Mouse (Mus musculus) stomach, postnatal 0 days (tissue): ENCODE results near the gene Aga. TPM values are rescaled to one million over a fixed set of nuclear protein-coding genes. Genes with fewer than 3 reads are reported as not detected.

Source experiments
- ATAC-seq: fragments of 200-750 bp; cut with Nextera tagmentation; 2 replicates; pipeline ENCODE4 v1.8.0; 2017; ENCODE audit not compliant: low FRiP score, low TSS enrichment
- DNase-seq: peaks from one replicate; pipeline ENCODE4 v3.0.0-alpha.2; 2016; ENCODE audit warnings: low spot score
- H3K27ac ChIP-seq: fragments of 300-500 bp; sonication (generic); replicated peaks from 2 replicates; pipeline ENCODE4 v1.5.1; 2014; ENCODE audit warnings: mild to moderate bottlenecking, control low read depth
- H3K27me3 ChIP-seq: fragments of 300-500 bp; sonication (generic); 2 replicates; pipeline ENCODE4 v1.6.1; 2014; ENCODE audit warnings: low read length; ENCODE audit not compliant: control insufficient read depth, insufficient read depth
- H3K36me3 ChIP-seq: fragments of 300-500 bp; sonication (generic); 2 replicates; pipeline ENCODE4 v1.6.1; 2014; ENCODE audit warnings: low read length, mixed read lengths; ENCODE audit not compliant: control insufficient read depth, insufficient read depth
- H3K4me1 ChIP-seq: fragments of 300-500 bp; sonication (generic); replicated peaks from 2 replicates; pipeline ENCODE4 v1.6.1; 2014; ENCODE audit warnings: antibody characterized with exemption; ENCODE audit not compliant: control insufficient read depth, insufficient read depth
- H3K4me2 ChIP-seq: fragments of 300-500 bp; sonication (generic); replicated peaks from 2 replicates; pipeline ENCODE4 v1.6.1; 2014; ENCODE audit warnings: low read depth, mild to moderate bottlenecking, control low read depth, moderate library complexity
- H3K4me3 ChIP-seq: fragments of 300-500 bp; sonication (generic); 2 replicates; pipeline ENCODE4 v1.5.1; 2014; ENCODE audit warnings: low read depth, low read length, control low read depth
- H3K9ac ChIP-seq: fragments of 300-500 bp; sonication (generic); 2 replicates; pipeline ENCODE4 v1.6.1; 2014; ENCODE audit warnings: mild to moderate bottlenecking, low read length, control low read depth, mixed read lengths
- H3K9me3 ChIP-seq: fragments of 300-500 bp; sonication (generic); 2 replicates; pipeline ENCODE4 v1.6.1; 2016; ENCODE audit warnings: low read length; ENCODE audit not compliant: control insufficient read depth
- CTCF ChIP-seq: IDR thresholded peaks from 2 replicates; pipeline ENCODE4 v1.5.1; 2016; ENCODE audit warnings: antibody characterized with exemption, low read depth, mild to moderate bottlenecking, moderate library complexity
- EP300 ChIP-seq: optimal IDR thresholded peaks from 2 replicates; pipeline ENCODE3; 2016; ENCODE audit warnings: antibody characterized with exemption
- WGBS: fragments of 180-500 bp; shearing (Covaris S2); extraction: QIAGEN DNeasy Blood & Tissue Kit; methylation state at CpG from one replicate; pipeline ENCODE4 v1.1.7; 2014; 5-methylcytosine and 5-hydroxymethylcytosine counted together
- polyA plus RNA-seq: library from polyadenylated mRNA; unstranded; fragments of >200 nt; fragmentation: Nextera tagmentation; extraction: Ambion mirVana; gene quantifications from 2 replicates; pipeline ENCODE4 v1.2.1, GENCODE M21; 2015

Gene Aga
- polyA plus RNA-seq, 1 experiment from 2014 or later, result 34.2 TPM

GRCm38 (mm10) chr8:53562441-53563040 lies 51.0 kb downstream of the Aga start:
- no peak for ATAC-seq
- no peak overlapping the region for H3K4me3 ChIP-seq

GRCm38 (mm10) chr8:53566223-53566622 lies 54.7 kb downstream of the Aga start:
- DNase-seq, result no peak
- ATAC-seq, result no peak
- Histone ChIP-seq H3K9me3 (no peaks in the 10 kb centered on the region), H3K4me1 (no peaks in the 10 kb centered on the region), H3K27ac (no peak overlapping the region), H3K27me3 (no peaks in the 10 kb centered on the region), H3K4me3 (no peak overlapping the region), H3K4me2 (no peak overlapping the region), H3K36me3 (no peaks in the 10 kb centered on the region), H3K9ac (no peak overlapping the region)
- TF ChIP-seq CTCF (no peak), EP300 (no peak)
- 79% methylated on average over 6 of the region's 6 CpGs for WGBS

More at GRCm38 (mm10) chr8:53562441-53563040, 51.0 kb downstream of the Aga start:
- Histone ChIP-seq H3K9ac (no peak overlapping the region), H3K27ac (no peak overlapping the region), H3K4me2 (no peak overlapping the region), H3K27me3 (no peaks in the 10 kb centered on the region), H3K9me3 (no peaks in the 10 kb centered on the region), H3K36me3 (no peaks in the 10 kb centered on the region), H3K4me1 (no peaks in the 10 kb centered on the region)
- 87% methylated on average over 10 of the region's 10 CpGs for WGBS
- DNase-seq, result no peak
- TF ChIP-seq CTCF, result no peak
- no peak for TF ChIP-seq EP300

Other genes with a start within 250 kb of the Aga start
- 7.1 and 8.0 TPM in 2 replicates for gene Neil3, start 127.3 kb downstream of the Aga start, polyA plus RNA-seq